Mouse (Mus musculus) embryonic stem cell, embryonic (primary cell): ENCODE results near the gene Fn3krp.

Source experiments
- CTCF ChIA-PET, 4 experiments: fragments of 300-600 bp in 2 of 4; fragments of 350-600 bp in 2 of 4; sonication (Branson Sonifier 250); formaldehyde crosslinking; loops; one replicate each; lab custom pipeline; 2022; ENCODE audit warnings: inconsistent platforms in 2 of 4; lab: Charles Lee
- POLR2A ChIA-PET, 4 experiments: fragments of 300-600 bp in 2 of 4; fragments of 350-600 bp in 2 of 4; sonication (Branson Sonifier 250); formaldehyde crosslinking; loops; one replicate each; lab custom pipeline; 2022; ENCODE audit warnings: antibody characterized with exemption in 4 of 4, inconsistent platforms in 1 of 4; lab: Charles Lee

Fn3krp gene

GRCm38 (mm10) chr11:121434156-121435155 lies 13.3 kb downstream of the Fn3krp start, which contains the start of gene Fn3k:
Fn3k (plus strand) TSS chr11:121434913.
- POLR2A ChIA-PET = interaction anchor here in 3 of 4 experiments (0.6 to 4.2 kb wide), 16 partner anchors 11 to 414 kb away, joined by 3 to 21 read pairs (median 4); partner anchors contain the start of genes Fn3krp (in 3 of the 3), Tbcd (in 2 of the 3), Cybc1 (in 1 of the 3) and Narf (in 1 of the 3)
- CTCF ChIA-PET = interaction anchor here in 3 of 4 experiments (0.6 to 2.1 kb wide), 5 partner anchors 14 to 343 kb away, joined by 3 to 10 read pairs (median 3); partner anchors contain the start of genes Fn3krp (in 1 of the 3) and Rab40b (in 1 of the 3)

GRCm38 (mm10) chr11:121437236-121437635 lies 16.0 kb downstream of the Fn3krp start:
- CTCF ChIA-PET = no interaction called here
- POLR2A ChIA-PET = no interaction called here

- CTCF ChIA-PET = interaction anchor here in 1 of 4 experiments (1.2 kb wide), 1 partner anchor 56 kb away, joined by 3 read pairs; no protein-coding TSS in a partner anchor
Observed at GRCm38 (mm10) chr11:121439686-121440292, 18.6 kb downstream of the Fn3krp start.

GRCm38 (mm10) chr11:121441653-121442052 lies 20.5 kb downstream of the Fn3krp start:
- ChIA-PET CTCF (interaction anchor here in 2 of 4 experiments (0.5 to 0.6 kb wide), 3 partner anchors 194 to 449 kb away, joined by 3 to 6 read pairs (median 3); no protein-coding TSS in a partner anchor), POLR2A (interaction anchor here in 2 of 4 experiments (1.2 to 3.5 kb wide), 3 partner anchors 10 to 87 kb away, joined by 4 to 12 read pairs (median 4); partner anchors contain the start of genes Tbcd (in 2 of the 2) and Wdr45b (in 1 of the 2))

More at GRCm38 (mm10) chr11:121439686-121440292, 18.6 kb downstream of the Fn3krp start:
- POLR2A ChIA-PET = interaction anchor here in 2 of 4 experiments (0.8 to 3.5 kb wide), 6 partner anchors 12 to 52 kb away, joined by 3 to 12 read pairs (median 4); partner anchors contain the start of genes Fn3krp (in 2 of the 2), Rab40b (in 1 of the 2) and Tbcd (in 1 of the 2)

- POLR2A ChIA-PET = interaction anchor here in 2 of 4 experiments (1.2 to 3.5 kb wide), 3 partner anchors 10 to 87 kb away, joined by 4 to 12 read pairs (median 4); partner anchors contain the start of genes Tbcd (in 2 of the 2) and Wdr45b (in 1 of the 2)
- CTCF ChIA-PET = interaction anchor here in 2 of 4 experiments (0.5 to 0.6 kb wide), 2 partner anchors 229 to 448 kb away, joined by 3 to 6 read pairs; no protein-coding TSS in a partner anchor
Observed at GRCm38 (mm10) chr11:121442076-121442475, 20.9 kb downstream of the Fn3krp start.

DNA sequence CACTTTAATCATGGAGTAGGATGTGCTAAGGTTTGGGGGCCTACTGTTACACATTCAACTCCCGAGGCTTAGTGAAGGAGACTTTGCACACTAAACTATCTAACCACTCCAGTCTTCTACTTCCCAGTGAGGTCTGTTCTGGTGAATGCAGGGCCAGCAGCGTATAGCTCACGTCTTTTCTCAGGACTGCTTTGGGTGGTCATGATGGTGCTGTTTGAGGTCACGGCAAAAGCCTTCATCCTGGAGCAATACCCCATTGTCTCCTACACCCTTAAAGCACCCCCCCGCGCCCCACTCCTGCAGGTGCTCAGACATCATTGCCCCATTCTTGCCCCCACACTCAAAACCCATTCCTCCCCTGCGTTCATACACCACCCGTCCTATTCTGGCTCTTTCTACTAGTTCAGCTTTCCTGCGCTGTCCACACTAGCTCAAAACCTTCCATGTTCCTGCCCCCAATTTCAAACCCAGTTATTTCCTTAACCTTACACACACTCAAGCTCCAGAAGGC lies 30.1 kb downstream of the Fn3krp start:
- POLR2A ChIA-PET = interaction anchor here in 3 of 4 experiments (0.9 to 3.7 kb wide), 27 partner anchors 10 to 397 kb away, joined by 3 to 21 read pairs (median 5); partner anchors contain the start of genes B3gntl1 (in 3 of the 3), Cybc1 (in 3 of the 3), Rab40b (in 3 of the 3) and Fn3k (in 2 of the 3)
- CTCF ChIA-PET = interaction anchor here (0.6 to 2.2 kb wide), 5 partner anchors 20 to 214 kb away, joined by 3 to 6 read pairs (median 3); partner anchors contain the start of gene Narf (in 1 of the 4)

DNA sequence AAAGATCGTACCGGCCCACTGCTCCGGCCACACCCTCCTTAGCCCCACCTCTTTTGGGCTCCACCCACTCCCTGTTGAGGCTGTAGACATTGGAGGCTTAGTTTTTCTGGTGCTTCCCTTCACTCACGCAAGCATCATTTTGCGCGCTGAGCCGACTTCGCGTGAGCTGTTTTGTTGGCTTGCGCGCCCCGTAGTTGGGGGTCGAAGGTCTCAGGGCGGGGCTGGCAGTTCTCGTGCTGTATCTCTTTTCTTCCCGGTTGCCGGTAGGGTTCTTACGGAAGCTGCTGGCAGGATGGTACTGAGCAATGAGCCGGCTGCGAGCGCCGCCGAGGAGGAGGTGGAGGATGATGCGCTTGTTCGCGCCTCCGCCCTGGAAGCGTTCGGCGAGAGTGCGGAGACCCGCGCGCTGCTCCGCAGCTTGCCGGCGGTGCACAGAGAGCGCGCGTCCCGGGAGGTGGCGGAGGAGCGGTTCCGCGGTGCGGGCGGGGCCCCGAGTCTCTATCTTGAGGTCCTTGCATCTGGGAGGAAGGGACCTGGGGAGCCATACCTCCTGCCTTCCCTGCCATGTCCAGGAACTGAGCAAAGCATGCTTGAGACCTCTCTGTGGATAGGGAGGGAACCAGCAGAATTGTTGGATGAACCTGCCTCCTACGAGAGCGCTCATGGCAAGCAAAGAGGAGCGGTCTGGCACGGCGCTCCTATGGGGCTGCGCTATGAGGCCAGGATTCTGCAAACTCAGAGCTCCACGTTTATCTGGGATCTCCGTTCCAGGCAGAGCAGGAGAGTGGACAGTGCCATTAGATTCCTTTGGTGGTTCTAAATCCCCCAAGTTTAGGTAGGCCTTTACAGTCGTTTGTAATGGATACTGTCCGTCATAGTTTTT lies 30.8 kb downstream of the Fn3krp start, which contains the start of gene Tbcd:
Tbcd (plus strand) TSS at position 197 of the 883 bp plus-strand sequence.
- ChIA-PET CTCF (interaction anchor here (0.5 to 2.2 kb wide), 11 partner anchors 8 to 736 kb away, joined by 3 to 6 read pairs (median 3); partner anchors contain the start of genes Fn3krp (in 1 of the 4) and Narf (in 1 of the 4)), POLR2A (interaction anchor here in 3 of 4 experiments (0.6 to 3.7 kb wide), 34 partner anchors 10 to 397 kb away, joined by 3 to 21 read pairs (median 4); partner anchors contain the start of genes B3gntl1 (in 3 of the 3), Cybc1 (in 3 of the 3), Rab40b (in 3 of the 3) and Fn3k (in 2 of the 3))

DNA sequence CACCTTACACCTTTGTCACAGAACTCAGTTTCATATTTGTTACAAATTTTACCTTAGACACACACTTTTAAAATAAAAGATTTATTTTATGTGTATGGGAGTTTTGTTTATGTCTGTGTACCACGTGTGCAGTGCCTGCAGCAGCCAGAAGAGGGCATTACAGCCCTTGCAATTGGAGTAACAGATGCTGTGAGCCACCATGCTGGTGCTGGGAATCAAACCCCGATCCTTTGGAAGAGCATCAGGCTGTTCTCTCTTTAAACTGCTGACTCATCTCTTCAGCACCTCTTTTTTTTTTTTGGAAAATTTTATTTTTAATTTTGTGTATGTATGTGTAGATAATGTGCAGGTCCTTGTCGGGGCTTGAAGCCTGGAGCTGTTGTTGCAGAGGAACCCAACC lies 36.7 kb downstream of the Fn3krp start:
- ChIA-PET CTCF (interaction anchor here in 3 of 4 experiments (0.7 to 1.1 kb wide), 5 partner anchors 13 to 331 kb away, joined by 3 to 4 read pairs (median 3); no protein-coding TSS in a partner anchor), POLR2A (no interaction called here)

DNA sequence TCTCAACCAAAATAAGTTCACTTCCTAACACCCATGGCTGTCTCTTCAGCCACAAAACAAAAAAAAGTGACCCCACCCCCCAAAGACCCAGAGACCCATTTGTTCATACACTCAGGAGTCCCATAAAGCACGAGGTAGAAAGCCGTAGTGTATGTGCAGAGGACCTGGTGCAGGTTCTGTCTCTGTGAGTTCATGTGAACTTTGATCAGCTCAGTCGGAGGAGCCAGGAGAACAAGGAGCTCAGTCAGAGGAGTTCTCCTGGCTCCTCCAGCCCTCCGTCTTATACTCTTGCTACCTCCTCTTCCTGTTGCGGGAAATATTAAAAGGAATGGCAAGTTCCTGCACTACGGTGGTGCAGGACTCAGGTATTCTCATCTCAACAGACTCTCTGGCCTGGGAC lies 46.2 kb downstream of the Fn3krp start:
- ChIA-PET POLR2A (interaction anchor here in 1 of 4 experiments (1.4 to 1.9 kb wide), 2 partner anchors 15 to 114 kb away, joined by 3 to 5 read pairs; partner anchors contain the start of gene Tbcd), CTCF (interaction anchor here in 1 of 4 experiments (0.7 kb wide), 1 partner anchor 168 kb away, joined by 8 read pairs; no protein-coding TSS in a partner anchor)

DNA sequence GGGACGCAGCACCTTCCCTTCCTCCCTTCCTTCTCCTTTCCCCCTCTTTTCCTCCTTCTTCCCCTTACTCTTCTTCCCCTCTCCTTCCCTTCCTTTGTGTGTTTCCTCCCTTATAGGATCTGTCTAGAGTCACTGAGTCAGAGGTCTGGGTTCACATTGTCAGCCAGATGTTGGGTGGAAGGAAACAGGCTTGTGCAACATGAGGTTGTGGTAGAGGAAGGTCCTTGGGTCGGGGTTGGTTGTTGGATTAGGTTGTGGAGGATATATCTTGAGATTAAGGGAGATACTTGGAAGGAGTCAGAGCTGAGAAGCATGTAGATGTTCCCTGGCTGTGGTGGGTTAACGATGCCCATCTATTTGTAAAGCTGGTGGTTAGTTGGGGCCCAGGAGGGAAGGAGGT lies 53.6 kb downstream of the Fn3krp start:
- POLR2A ChIA-PET = interaction anchor here in 1 of 4 experiments (1.1 to 1.8 kb wide), 3 partner anchors 10 to 198 kb away, joined by 3 to 5 read pairs (median 3); partner anchors contain the start of gene B3gntl1
- CTCF ChIA-PET = interaction anchor here in 3 of 4 experiments (0.6 to 1.6 kb wide), 6 partner anchors 23 to 335 kb away, joined by 3 to 5 read pairs (median 3); no protein-coding TSS in a partner anchor

GRCm38 (mm10) chr11:121475699-121476415 lies 54.7 kb downstream of the Fn3krp start:
- CTCF ChIA-PET = interaction anchor here (0.5 to 1.6 kb wide), 26 partner anchors 9 to 408 kb away, joined by 3 to 13 read pairs (median 3); no protein-coding TSS in a partner anchor
- POLR2A ChIA-PET = interaction anchor here in 2 of 4 experiments (1.0 to 1.8 kb wide), 5 partner anchors 9 to 197 kb away, joined by 3 to 6 read pairs (median 3); partner anchors contain the start of genes B3gntl1 (in 1 of the 2) and Tbcd (in 1 of the 2)

- CTCF ChIA-PET = no interaction called here
- POLR2A ChIA-PET = interaction anchor here in 3 of 4 experiments (0.5 to 1.2 kb wide), 4 partner anchors 8 to 249 kb away, joined by 3 to 4 read pairs (median 4); partner anchors contain the start of genes Tbcd (in 1 of the 3) and Zfp750 (in 1 of the 3)
Observed at GRCm38 (mm10) chr11:121479476-121480203, 58.4 kb downstream of the Fn3krp start.
